Mouse (Mus musculus): ENCODE data around the gene Olfr325.
A peak's percentile ranks its signal among the peaks of the same experiment; 100 is the strongest.
"Not testable (repeated sequence)": the region's sequence is repeated elsewhere in the genome, so short reads cannot be mapped to it uniquely, and the experiment has no call there.

Gene Olfr325

DNA sequence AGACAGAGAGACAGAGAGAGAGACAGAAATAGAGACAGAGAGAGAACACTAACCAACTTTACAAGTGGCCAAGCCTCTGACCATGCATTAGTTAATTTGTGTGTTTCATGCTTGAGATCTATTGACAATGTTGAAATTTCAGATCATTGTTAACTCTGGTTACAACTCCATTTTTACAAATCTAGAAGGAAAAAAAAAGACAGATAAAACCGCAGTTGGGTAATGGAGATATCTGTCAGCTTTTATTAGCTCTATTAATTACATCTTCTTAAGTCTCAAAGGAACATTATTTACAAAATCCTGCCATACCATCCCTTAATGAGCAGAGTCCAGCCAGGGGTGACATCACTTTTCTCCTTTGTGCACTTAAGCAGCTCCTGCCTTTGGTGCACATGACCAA lies at the start of gene Olfr325:
Olfr325 (plus strand) TSS at position 301 of the 400 bp plus-strand sequence.
- DNase-seq (ENCODE audit: low spot score in 2 of 2), result no peak

DNA sequence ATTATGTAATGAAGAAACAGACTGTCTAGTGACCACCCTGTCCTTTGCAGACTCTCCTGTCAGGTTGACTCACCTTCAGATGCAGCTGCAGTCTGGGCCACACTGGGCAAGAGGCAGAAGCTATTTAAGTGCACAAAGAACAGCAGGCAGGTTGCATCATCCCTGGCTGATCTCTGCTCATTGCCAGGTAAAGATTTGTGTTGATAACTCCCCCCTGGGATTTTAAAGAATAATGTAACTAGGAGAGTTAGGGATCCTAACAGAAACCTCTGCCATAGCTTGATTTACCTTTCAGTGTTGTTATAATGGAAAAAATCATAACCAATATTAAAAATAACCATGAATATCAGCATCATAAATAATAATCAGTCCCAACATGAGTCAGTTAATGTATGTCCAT lies 42.8 kb upstream of the Olfr325 start, which contains the start of gene Olfr330:
Olfr330 (minus strand) TSS at position 101 of the 400 bp plus-strand sequence.
- not testable (repeated sequence) for DNase-seq (ENCODE audit: low spot score in 2 of 2)

DNA sequence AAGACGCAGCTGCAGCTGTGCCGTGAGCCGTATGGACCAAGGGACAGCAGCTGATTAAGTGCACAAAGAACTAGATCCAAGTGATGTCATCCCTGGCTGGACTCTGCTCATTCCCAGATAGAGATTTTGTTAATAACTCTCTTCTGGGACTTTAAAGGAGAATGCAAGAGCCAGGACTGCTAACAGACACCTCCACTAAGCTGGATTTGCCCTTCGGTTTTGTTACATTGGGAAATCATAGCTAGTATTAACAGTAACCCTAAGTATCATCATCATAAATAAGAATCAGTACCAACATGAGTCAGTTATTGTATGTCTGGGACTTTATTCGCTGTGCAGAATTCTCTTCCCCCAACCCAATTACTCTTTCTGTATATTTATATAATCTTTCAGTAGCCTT lies 31.2 kb upstream of the Olfr325 start, which contains the start of gene Olfr329-ps:
Olfr329-ps (minus strand) TSS at position 101 of the 400 bp plus-strand sequence.
- DNase-seq (ENCODE audit: low spot score in 2 of 2), result no peak

DNA sequence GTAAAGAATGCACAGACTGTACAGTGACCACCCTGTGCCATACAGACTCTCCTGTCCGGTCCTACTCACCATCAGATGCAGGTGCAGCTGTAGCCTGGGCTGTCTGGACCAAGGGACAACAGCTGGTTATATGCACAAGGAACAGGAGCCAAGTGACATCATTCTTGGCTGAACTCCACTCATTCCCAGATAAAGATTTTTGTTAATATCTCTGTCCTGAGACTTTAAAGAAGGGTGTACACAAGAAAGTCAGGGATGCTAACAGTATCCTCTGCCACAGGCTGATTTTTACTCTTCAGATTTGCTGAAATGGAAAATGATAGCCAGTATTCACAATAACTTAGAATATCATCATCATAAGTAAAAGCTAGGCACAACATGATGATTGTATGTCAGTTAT lies 22.0 kb upstream of the Olfr325 start, which contains the start of gene Olfr328:
Olfr328 (minus strand) TSS at position 101 of the 400 bp plus-strand sequence.
- no peak for DNase-seq (ENCODE audit: low spot score in 2 of 2)

DNA sequence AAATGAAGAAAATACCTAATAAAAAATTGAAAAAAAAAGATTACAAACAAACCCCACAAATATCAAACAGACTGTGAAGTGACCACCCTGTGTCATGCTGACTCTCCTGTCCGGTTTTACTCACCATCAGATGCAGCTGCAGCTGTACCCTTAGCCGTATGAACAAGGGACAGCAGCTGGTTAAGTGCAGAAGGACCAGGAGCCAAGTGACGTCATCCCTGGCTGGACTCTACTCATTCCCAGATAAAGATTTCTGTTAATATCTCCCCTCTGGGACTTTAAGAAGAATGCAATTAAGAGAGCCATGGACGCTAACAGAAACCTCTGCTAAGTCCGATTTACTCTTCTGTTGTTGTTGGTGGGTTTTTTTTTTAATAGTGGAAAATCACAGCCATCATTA lies 7.1 kb upstream of the Olfr325 start, which contains the start of gene Olfr224:
Olfr224 (minus strand) TSS at position 149 of the 400 bp plus-strand sequence.
- DNase-seq (ENCODE audit: low spot score in 2 of 2), result no peak

DNA sequence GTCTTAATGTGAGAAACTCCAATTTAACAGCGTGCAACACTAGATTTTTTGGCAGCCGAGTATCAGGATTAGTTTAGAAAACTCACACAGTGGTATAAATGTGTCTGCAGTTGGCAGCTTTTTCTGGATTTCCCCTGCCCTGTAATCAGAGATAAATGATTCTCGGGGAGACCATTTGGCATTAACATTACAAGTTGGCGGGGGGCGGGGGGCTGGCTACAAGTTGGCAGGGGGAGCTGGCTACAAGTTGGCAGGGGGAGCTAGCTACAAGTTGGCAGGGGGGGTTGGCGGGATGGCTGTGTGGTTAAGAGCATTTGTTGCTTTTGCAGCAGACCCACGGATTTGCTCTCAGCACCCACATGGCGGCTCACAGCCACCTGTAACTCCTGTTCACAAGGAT lies 1.1 kb downstream of the Olfr325 start:
- DNase-seq (ENCODE audit: low spot score in 2 of 2), result no peak

DNA sequence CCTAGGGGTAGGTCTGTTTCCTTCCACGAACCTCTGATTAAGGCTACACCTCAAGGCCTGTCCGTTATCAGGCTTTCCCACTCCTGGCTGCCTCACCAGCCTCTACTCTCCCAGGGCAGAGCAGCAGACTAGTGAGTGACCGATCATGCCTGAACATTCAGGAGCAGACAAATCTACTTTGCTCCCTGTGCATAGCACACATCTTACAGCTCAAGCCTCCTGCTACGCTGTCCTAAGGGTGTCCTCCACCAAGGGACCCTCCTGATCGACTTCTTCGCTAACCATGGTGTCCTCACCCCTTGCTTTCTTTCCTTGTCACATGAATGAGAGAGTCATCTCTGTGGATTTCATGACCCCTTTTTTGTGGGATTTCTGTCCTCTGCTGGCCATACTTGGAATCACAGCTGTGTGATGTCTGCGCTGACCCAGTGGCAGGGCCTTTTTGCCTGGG lies 10.4 kb downstream of the Olfr325 start:
- DNase-seq (ENCODE audit: low spot score in 2 of 2), result peak in 1 of 2 experiments; percentile 15

DNA sequence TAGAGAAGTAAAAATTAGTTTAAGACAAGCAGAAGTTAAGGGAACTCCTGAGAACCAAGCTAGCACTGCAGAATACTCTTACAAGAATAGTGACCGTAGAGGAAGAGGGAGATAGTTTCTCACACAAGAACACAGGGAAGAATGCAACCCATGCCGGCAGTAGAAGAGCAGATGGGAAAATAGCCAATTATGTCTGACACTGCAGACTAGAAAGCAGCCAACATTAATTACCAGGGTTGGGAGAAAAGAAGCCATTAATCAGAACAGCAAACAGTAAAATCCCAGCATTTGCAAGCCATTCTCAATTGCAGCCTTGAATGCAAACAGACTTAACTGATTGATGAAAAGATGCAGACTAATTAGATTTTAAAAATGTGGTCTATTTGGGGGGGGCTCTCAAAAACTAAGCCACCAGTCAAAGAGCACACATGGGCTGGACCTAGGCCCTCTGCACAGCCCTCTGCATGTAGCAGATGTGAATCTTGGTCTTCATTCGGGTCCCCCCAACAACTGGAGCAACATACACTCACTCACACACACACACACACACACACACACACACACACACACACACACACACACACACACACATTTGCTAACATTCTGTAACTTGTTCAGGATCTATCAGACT lies 11.2 kb downstream of the Olfr325 start:
- DNase-seq (ENCODE audit: low spot score in 2 of 2), result no peak

DNA sequence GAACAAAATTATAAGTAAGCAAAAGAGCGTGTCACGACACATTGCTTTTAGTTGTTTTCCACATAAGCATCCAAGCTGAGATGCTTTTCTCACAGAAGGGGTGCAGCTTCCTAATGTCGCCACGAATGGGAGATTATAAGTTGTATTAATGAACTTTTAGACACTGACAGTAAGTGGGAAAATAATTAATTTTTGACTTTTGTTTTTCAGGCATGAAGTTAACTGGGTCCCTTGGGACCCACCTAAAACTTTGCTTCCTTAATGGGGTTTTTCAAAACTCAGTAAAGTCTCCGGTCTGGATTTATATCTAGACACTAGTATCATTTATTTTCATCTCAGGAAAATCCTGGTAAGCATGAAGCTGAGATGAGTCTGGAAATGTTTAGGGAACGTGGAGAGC lies 17.3 kb downstream of the Olfr325 start, which contains the start of gene Olfr324:
Olfr324 (plus strand) TSS at position 301 of the 400 bp plus-strand sequence.
- no peak for DNase-seq (ENCODE audit: low spot score in 2 of 2)

DNA sequence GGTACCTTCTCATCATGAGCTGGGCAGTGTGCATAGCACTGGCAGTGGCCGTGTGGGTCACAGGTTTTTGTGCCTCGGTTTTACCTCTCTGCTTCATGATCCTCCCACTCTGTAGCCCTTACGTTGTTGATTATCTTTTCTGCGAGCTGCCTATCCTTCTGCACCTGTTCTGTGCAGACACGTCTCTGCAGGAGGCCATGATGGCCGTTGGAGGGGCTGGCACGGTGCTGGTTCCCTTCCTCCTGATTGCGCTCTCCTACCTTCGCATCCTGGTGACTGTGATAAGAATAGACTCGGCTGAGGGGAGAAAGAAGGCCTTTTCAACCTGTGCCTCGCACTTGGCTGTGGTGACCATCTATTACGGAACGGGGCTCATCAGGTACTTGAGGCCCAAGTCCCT lies 20.3 kb downstream of the Olfr325 start:
- DNase-seq (ENCODE audit: low spot score in 2 of 2), result no peak

DNA sequence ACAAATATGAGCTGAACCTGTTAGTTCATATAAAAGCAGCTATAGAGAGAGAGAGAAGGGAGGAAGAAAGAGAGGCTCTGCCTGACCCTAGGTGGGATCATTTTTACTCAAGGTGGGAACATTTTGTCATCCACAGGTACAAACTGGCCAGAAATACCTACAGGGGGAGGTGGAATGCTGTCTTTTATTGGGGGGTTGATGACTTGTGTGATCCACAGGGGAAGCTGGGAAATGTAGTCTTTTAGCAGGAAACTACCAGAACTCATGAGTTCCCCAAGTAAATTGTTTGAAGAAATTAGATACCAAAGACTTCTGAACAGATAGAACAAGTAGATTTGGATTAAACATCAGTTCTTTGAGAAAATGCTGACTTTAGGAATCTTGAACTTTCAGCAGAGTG lies 24.5 kb downstream of the Olfr325 start:
- no peak for DNase-seq (ENCODE audit: low spot score in 2 of 2)

DNA sequence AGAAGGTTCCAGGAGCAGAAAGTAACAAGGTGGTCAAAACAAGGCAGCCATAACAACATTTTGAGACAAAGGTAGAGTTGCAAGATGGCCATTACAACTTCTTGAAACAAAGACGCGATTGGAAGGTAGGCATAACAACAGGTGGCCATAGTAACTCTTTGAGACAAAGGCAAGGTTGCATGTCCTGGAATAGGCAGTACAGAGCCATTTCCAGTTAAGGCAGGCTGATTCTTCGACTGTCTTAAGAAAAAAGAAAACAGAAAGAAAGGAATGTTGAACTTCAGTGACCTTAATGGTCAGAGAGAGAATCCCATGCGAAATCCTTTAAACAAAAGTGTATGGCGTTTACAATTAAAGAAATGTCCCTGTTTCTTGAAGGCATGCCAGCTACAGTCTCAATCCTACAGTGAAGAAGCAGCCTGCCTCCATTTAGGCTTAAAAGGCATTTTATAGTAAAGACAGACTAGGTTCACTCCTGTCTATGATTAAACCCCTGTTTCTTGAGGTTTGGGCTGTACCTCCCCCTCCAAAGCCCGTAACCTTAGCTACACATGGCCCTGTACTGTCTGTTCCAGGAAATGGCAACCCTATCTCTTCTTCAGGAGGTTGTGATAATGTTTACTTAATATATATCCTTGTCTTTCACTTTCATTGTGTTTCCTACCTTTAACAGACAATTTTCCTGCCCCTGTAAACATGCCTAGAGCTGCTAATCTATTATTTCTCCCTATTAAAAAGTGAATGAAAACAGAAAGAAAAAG lies 25.4 kb downstream of the Olfr325 start:
- no peak for DNase-seq (ENCODE audit: low spot score in 2 of 2)

DNA sequence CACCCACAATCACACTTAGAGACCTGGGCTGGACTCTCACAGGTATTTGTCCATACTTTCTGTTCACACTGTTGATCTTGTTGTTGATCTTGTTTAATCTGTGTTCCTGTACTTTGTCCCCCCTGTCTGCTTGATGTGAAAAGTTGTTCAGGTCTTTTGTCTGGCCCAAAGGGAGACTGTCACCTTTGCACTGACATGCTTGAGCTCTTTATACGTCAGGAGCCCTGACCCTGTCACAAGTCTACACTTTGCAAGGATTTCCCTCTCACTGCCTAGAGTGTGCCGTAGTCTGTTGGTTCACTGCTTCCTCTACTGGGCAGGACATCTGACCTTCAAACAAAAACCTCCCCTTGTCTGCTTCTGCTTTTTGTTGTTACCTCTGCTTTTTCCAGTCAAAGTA lies 27.2 kb downstream of the Olfr325 start:
- no peak for DNase-seq (ENCODE audit: low spot score in 2 of 2)

DNA sequence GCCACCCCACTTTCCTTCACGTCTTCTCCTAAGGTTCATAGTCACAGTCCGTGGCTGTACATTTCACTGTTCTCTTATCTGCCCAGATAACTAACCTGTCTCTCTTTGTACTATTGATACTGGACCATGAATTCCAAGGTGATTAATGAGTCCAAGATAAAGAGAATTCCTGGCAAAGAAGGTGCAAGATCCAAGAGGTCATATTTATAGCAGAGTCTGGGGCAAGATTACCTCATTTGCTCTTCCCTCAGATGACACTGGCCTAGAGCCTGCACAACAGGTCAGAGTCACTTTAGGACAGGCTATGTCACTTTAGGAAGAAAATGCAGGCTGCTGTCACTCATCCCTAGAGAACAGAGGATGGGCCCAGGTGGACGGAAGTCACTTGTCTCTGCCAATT lies 27.7 kb downstream of the Olfr325 start:
- no peak for DNase-seq (ENCODE audit: low spot score in 2 of 2)

DNA sequence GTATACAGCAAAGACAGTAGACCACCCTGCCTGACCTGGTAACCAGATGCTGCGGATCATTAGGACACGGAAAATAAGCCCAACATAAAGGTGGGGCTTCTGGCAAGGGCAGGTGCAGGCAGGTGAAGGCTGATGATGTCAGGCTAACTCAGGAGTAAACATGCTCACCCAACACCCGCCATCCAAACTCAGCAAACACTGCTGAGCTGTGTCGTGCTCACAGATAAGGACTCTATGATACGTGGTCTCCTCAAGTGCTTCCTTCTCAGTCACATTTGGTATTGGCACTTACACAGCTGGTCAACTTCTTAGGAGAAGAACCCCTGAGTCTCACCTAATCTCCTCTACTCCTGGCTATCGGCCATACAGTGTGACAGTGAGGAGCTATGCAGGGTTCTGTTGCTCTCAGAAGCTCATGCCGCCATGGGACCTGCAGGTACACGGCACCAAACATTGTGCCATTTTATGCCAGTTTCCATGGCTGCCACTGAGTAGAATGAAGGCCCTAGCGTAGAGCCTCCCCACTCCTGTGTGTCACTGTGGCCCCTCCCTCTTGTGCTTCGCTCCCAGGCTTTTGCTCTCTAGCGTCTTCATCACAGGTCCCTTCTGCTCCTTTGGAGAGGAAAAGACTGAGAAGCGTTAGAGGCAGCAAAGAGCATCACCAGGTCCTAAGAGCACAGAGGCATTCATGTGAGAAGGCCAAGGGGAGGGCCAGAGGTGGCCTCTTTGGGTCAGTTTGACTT lies 28.8 kb downstream of the Olfr325 start:
- DNase-seq (ENCODE audit: low spot score in 2 of 2), result no peak

DNA sequence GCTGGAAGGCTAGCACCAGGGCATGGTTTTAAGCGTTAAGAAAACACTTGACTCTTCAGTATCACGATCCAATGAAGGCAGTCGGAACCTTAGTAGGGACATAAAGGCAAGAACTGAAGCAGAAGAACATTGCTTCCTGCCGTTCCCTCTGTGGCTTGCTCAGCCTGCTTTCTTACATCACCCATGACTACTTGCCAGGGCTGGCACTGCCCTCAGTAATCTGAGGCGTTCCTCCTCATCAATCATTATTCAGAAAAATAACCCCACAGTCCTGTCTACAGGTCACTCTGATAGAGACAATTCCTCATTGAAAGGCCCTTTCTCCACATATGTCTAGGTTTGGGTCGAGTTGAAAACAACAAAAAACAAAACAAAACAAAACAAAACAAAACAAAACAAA lies 29.5 kb downstream of the Olfr325 start:
- no peak for DNase-seq (ENCODE audit: low spot score in 2 of 2)

DNA sequence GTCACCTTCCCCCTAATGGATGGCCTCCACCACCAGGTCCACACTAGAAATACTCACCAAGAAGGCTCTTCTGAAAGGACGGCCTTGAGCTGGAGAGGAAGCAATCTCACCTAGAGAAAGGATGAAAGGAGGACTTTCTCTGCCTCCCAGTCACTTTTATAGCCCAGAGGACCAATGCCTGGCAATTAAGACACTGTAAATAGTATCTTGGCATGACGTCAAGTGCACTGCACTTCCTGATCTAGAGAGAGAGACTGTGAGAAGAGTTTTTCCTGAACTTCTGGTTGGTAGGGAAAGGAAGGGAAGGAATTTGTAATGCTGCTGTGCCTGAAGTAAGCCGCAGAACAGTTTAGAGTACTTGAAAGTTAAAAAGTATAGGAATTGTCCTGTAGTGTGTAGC lies 35.8 kb downstream of the Olfr325 start:
- no peak for DNase-seq (ENCODE audit: low spot score in 2 of 2)

DNA sequence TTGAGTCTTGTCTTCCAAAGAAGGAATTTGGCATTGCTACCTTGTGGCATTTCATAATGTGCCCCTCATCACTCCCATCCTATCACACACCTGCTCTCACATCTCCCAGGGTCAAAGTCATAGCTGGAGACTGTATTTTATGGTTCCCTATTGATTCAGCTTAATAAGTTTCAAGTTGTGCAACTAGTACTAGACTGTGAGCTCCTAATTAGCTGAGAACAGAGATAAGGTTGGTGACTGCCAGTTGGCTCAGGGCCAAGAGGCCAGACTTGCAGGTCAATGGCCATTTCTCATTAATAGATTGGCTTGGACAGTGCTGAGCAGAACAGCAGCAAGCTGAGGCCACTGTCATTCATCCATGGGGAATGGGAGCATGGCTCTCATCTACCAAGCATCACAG lies 37.0 kb downstream of the Olfr325 start:
- DNase-seq (ENCODE audit: low spot score in 2 of 2), result no peak

DNA sequence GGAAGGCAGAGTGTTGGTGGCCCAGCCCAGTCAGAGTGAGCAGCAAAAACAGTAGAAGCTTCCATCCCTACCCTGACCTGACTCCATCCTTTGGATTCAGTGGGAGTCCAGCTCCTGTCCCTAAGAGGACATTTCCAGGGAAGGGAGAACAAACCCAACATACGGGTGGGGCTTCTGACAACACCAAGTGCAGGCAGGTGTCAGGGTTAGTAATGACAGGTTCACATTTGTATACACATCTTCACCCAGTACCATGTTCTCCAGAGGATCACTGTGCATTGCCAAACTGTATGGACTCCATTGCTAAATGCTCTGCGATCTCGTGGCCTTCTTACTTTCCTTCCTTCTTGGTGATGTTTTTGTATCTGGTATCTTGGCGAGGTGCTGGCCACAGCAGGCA lies 38.4 kb downstream of the Olfr325 start, which contains the start of gene 2210407C18Rik:
2210407C18Rik (minus strand) TSS at position 101 of the 400 bp plus-strand sequence.
- DNase-seq (ENCODE audit: low spot score in 2 of 2), result no peak

DNA sequence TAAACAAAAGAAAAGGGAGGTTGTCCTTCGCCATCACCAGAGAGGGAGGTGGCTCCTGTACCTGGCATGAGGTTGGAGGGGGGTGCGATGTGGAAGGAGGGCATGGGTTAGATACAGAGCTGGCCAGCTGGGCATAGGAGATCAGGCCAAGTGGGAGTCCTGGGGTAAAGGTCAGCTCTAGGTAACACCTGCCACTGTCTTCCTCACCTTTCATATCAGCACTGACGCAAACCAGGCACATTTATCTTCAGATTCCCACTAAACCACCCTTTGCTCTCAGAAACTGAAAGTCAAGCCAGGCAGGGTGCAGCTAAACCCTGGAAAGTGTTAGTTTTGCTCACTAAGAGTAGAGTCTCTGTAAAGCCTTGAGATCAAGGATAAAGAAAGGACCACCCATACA lies 40.8 kb downstream of the Olfr325 start:
- no peak for DNase-seq (ENCODE audit: low spot score in 2 of 2)

DNA sequence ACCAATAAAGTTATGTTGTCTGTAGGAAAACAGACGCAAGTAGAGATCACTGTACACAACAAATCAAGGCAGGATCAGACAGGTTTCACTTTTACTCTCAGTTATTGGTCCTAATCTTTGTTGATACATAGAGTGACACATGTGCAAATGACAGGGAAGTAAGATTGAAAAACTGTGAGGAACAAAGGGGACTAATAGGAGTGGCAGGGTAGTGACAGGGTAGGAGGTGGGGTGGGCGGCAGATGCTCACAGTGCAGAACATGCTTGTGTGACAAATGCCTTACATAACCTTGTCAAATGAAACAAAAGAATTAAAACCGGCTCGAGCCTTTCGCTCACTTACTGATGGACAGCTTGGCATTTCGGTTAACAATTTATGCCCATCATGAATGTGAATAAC lies 41.3 kb downstream of the Olfr325 start:
- DNase-seq (ENCODE audit: low spot score in 2 of 2), result peak in 1 of 2 experiments; percentile 23

DNA sequence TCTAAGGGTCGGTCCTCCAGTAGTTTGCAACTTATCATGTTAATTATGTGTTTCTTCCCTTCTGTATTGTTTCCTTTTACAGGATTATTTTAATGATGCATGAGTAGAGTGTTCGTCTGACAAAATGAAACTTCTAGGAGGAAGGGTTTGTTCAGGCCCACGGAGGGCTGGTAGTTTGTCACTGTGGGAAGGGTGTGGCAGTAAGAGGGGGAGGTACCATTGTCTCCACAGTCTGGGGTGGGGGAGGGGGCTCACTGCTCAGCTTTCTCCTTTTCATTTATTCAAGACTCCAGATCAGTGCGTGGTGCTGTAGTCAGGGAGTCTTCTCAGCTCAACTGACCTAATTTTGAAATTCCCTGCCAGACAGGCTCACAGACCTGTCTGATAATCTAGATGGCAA lies 48.6 kb downstream of the Olfr325 start:
- DNase-seq (ENCODE audit: low spot score in 2 of 2), result no peak

All from left cerebral cortex, adult 9 months (tissue).